Mouse (Mus musculus) spleen, adult 2 months (tissue): ENCODE results near the gene Crtac1.

ENCODE experiments used
- CTCF ChIP-seq: fragments of 200-500 bp; IDR thresholded peaks from 2 replicates; pipeline ENCODE4 v1.5.1; 2011; ENCODE audit warnings: mild to moderate bottlenecking, inconsistent platforms; ENCODE audit not compliant: insufficient read depth, insufficient read length, insufficient replicate concordance; ENCODE audit errors: extremely low read depth
- POLR2A ChIP-seq: fragments of 200-500 bp; IDR thresholded peaks from 2 replicates; pipeline ENCODE4 v1.6.1; 2011; ENCODE audit warnings: low read depth, low read length, inconsistent platforms

GRCm38 (mm10) chr19:42306202-42306601 is 125.4 kb downstream of the Crtac1 start:
- TF ChIP-seq POLR2A, result no peak
- no peak for TF ChIP-seq CTCF
